In genomic region chr10:76214161-76214560, GRCm38 (mm10) we compare ENCODE assay signal across 14 mouse cellular contexts. TPM values are rescaled to one million over a fixed set of nuclear protein-coding genes. Genes with fewer than 3 reads are reported as not detected.
"Had no signal": no experiment of that assay in that cellular context is flagged by ENCODE, and none has a peak within 500 bp of the region (broad histone marks: within the 10 kb centered on the region; RNA-seq: fewer than 3 reads in every experiment).

No protein-coding gene starts in this region.

- DNase-seq: kidney, adult 18-20 months; kidney, postnatal 10 days; lung, postnatal 14 days; right cerebral cortex, postnatal 25 days; thymus, postnatal 36 days had no signal

- H3K4me3 ChIP-seq: left cerebral cortex, adult 2 months; limb, embryonic 12.5 days; lung, embryonic 15.5 days; megakaryocyte, embryonic 14.5 days; midbrain, embryonic 12.5 days had no signal

- H3K4me2 ChIP-seq: limb, embryonic 12.5 days; lung, embryonic 15.5 days; midbrain, embryonic 12.5 days had no signal

- H3K27ac ChIP-seq: left cerebral cortex, adult 2 months; limb, embryonic 12.5 days; lung, embryonic 15.5 days; macrophage; midbrain, embryonic 12.5 days had no signal

- H3K4me1 ChIP-seq: limb, embryonic 12.5 days; lung, embryonic 15.5 days; megakaryocyte, embryonic 14.5 days; midbrain, embryonic 12.5 days had no signal

- H3K27me3 ChIP-seq: limb, embryonic 12.5 days; lung, embryonic 15.5 days; megakaryocyte, embryonic 14.5 days; midbrain, embryonic 12.5 days had no signal

- ATAC-seq: inflammation-experienced regulatory T-cells, adult 6 months had no signal

- H3K9me3 ChIP-seq: lung, embryonic 15.5 days had no signal

- H3K9ac ChIP-seq: limb, embryonic 12.5 days; lung, embryonic 15.5 days; midbrain, embryonic 12.5 days had no signal

RNA-seq across cellular contexts. Expression of gene S100b, which starts 39.5 kb away (rescaled TPM):
- total RNA-seq: neutrophil, adult 5-6 weeks had no signal
- polyA plus RNA-seq: inflammation-experienced regulatory T-cells, adult 6 months; liver, adult 2 months; macrophage had no signal
